Mouse (Mus musculus): ENCODE measurements around the gene Sema4c.

DNA sequence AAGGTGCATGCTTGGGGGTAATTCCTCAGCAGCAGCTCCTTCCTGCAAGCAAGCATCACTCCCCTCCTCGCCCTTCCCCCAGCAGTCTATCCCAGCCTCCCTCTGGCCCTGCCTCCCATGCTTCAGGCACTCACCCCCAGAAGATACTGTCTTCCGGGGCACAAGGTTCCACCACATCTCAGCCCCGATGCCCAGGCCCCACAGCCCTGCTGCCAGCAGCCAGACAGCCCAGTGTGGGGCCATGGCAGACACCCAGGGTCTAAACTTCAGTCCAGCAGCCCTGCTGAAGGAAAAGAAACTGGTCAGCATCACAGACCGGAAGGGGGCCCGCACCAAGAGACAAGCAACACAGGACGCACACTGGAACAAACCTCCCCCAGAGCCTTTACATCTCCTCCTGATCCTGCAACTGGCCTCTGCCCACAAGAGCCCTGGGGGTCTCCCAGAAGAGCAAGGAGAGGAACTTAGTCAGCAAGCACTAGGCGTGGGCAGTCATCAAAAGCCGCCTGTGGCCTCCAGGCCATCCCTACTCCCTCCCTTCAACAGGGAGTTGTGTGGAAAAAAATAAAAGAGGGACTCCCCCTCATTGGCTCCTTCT is 2.3 kb downstream of the Sema4c start:
- TF ChIP-seq CTCF (IDR thresholded peaks at IDR 0.05; ENCODE audit: control insufficient read depth, insufficient read depth, insufficient replicate concordance, low read depth, low read length) (no peak), POLR2A (IDR thresholded peaks at IDR 0.05; ENCODE audit: control insufficient read depth, low read depth, low read length) (peak; percentile 22; the same call in 1 of the 2 replicates)

Measured in testis, adult 2 months (tissue).